Mouse (Mus musculus): ENCODE measurements around the gene Zfp36l1. TPM values are rescaled to one million over a fixed set of nuclear protein-coding genes. Genes with fewer than 3 reads are reported as not detected.
"Not testable (repeated sequence)": the region's sequence is repeated elsewhere in the genome, so short reads cannot be mapped to it uniquely, and the experiment has no call there.

Zfp36l1 gene
- polyA plus RNA-seq, 1 experiment = 253 TPM

GRCm38 (mm10) chr12:80111131-80112070 is 1.4 kb downstream of the Zfp36l1 start:
- H3K4me3 ChIP-seq (ENCODE audit: control insufficient read depth, insufficient read depth, low read length) = peak overlapping the region; percentile 96

GRCm38 (mm10) chr12:80110546-80110870 is 2.3 kb downstream of the Zfp36l1 start:
- H3K27me3 ChIP-seq (ENCODE audit: control insufficient read depth, insufficient read depth, low read length) = no peaks in the 10 kb centered on the region
- H3K27ac ChIP-seq (ENCODE audit: control insufficient read depth, insufficient read depth, low read length) = peak overlapping the region; percentile 2; the same call in 1 of the 2 replicates
- H3K4me3 ChIP-seq (ENCODE audit: control insufficient read depth, insufficient read depth, low read length) = peak overlapping the region; percentile 41
- 68% methylated on average over 9 of the region's 9 CpGs for WGBS
- DNase-seq = no peak
- peaks cover 33% of the 10 kb centered on the region for H3K36me3 ChIP-seq (ENCODE audit: control insufficient read depth, insufficient read depth, low read length)
- TF ChIP-seq POLR2A (IDR thresholded peaks at IDR 0.05; ENCODE audit: control insufficient read depth, extremely low read depth, insufficient read depth, low read length, poor library complexity) = no peak
- no peak for TF ChIP-seq CTCF (IDR thresholded peaks at IDR 0.05; ENCODE audit: borderline replicate concordance, control insufficient read depth, extremely low read depth, insufficient read depth, low read length, poor library complexity)
- H3K4me1 ChIP-seq (replicated peaks; ENCODE audit: control insufficient read depth, insufficient read depth, low read length) = peaks cover 25% of the 10 kb centered on the region

More at GRCm38 (mm10) chr12:80111131-80112070, 1.4 kb downstream of the Zfp36l1 start:
- Histone ChIP-seq H3K4me1 (replicated peaks; ENCODE audit: control insufficient read depth, insufficient read depth, low read length) (peaks cover 30% of the 10 kb centered on the region), H3K36me3 (ENCODE audit: control insufficient read depth, insufficient read depth, low read length) (peaks cover 33% of the 10 kb centered on the region), H3K27me3 (ENCODE audit: control insufficient read depth, insufficient read depth, low read length) (no peaks in the 10 kb centered on the region), H3K27ac (ENCODE audit: control insufficient read depth, insufficient read depth, low read length) (peak overlapping the region; percentile 97)
- WGBS = 1% methylated on average over 29 of the region's 29 CpGs
- peak; percentile 54 for DNase-seq
- TF ChIP-seq POLR2A (IDR thresholded peaks at IDR 0.05; ENCODE audit: control insufficient read depth, extremely low read depth, insufficient read depth, low read length, poor library complexity) (no peak), CTCF (IDR thresholded peaks at IDR 0.05; ENCODE audit: borderline replicate concordance, control insufficient read depth, extremely low read depth, insufficient read depth, low read length, poor library complexity) (no peak)

GRCm38 (mm10) chr12:80109753-80110545 is 2.9 kb downstream of the Zfp36l1 start:
- TF ChIP-seq CTCF (IDR thresholded peaks at IDR 0.05; ENCODE audit: borderline replicate concordance, control insufficient read depth, extremely low read depth, insufficient read depth, low read length, poor library complexity) = no peak
- TF ChIP-seq POLR2A (IDR thresholded peaks at IDR 0.05; ENCODE audit: control insufficient read depth, extremely low read depth, insufficient read depth, low read length, poor library complexity) = no peak
- WGBS = 88% methylated on average over 53 of the region's 53 CpGs
- DNase-seq = peak; percentile 21
- peaks cover 25% of the 10 kb centered on the region for H3K4me1 ChIP-seq (replicated peaks; ENCODE audit: control insufficient read depth, insufficient read depth, low read length)
- H3K27ac ChIP-seq (ENCODE audit: control insufficient read depth, insufficient read depth, low read length) = no peak overlapping the region; the same call in 1 of the 2 replicates
- peaks cover 33% of the 10 kb centered on the region for H3K36me3 ChIP-seq (ENCODE audit: control insufficient read depth, insufficient read depth, low read length)
- no peaks in the 10 kb centered on the region for H3K27me3 ChIP-seq (ENCODE audit: control insufficient read depth, insufficient read depth, low read length)
- peak overlapping the region; percentile 41 for H3K4me3 ChIP-seq (ENCODE audit: control insufficient read depth, insufficient read depth, low read length)

- peaks cover 24% of the 10 kb centered on the region for H3K4me1 ChIP-seq (replicated peaks; ENCODE audit: control insufficient read depth, insufficient read depth, low read length)
- 17% methylated on average over 11 of the region's 11 CpGs for WGBS
These were observed 3.7 kb downstream of the Zfp36l1 start for GRCm38 (mm10) chr12:80108896-80109668.

GRCm38 (mm10) chr12:80106896-80107667 is 5.7 kb downstream of the Zfp36l1 start:
- DNase-seq = no peak
- Histone ChIP-seq H3K4me1 (replicated peaks; ENCODE audit: control insufficient read depth, insufficient read depth, low read length) (peaks cover 18% of the 10 kb centered on the region), H3K27me3 (ENCODE audit: control insufficient read depth, insufficient read depth, low read length) (no peaks in the 10 kb centered on the region), H3K4me3 (ENCODE audit: control insufficient read depth, insufficient read depth, low read length) (no peak overlapping the region), H3K36me3 (ENCODE audit: control insufficient read depth, insufficient read depth, low read length) (peaks cover 33% of the 10 kb centered on the region), H3K27ac (ENCODE audit: control insufficient read depth, insufficient read depth, low read length) (no peak overlapping the region)
- no peak for TF ChIP-seq POLR2A (IDR thresholded peaks at IDR 0.05; ENCODE audit: control insufficient read depth, extremely low read depth, insufficient read depth, low read length, poor library complexity)
- TF ChIP-seq CTCF (IDR thresholded peaks at IDR 0.05; ENCODE audit: borderline replicate concordance, control insufficient read depth, extremely low read depth, insufficient read depth, low read length, poor library complexity) = no peak
- WGBS = 96% methylated on average over 3 of the region's 3 CpGs

More at GRCm38 (mm10) chr12:80108896-80109668, 3.7 kb downstream of the Zfp36l1 start:
- H3K27me3 ChIP-seq (ENCODE audit: control insufficient read depth, insufficient read depth, low read length); H3K27ac ChIP-seq (ENCODE audit: control insufficient read depth, insufficient read depth, low read length): not testable (repeated sequence)
- TF ChIP-seq CTCF (IDR thresholded peaks at IDR 0.05; ENCODE audit: borderline replicate concordance, control insufficient read depth, extremely low read depth, insufficient read depth, low read length, poor library complexity) = peak; percentile 79; the same call in 1 of the 2 replicates
- Histone ChIP-seq H3K4me3 (ENCODE audit: control insufficient read depth, insufficient read depth, low read length) (peak overlapping the region; percentile 41; the same call in 1 of the 2 replicates), H3K36me3 (ENCODE audit: control insufficient read depth, insufficient read depth, low read length) (peaks cover 33% of the 10 kb centered on the region)
- DNase-seq = peak; percentile 86

Data from thymus, adult 2 months (tissue).